Mouse (Mus musculus) lung, postnatal 0 days (tissue): ENCODE data around the gene S1pr4. TPM values are rescaled to one million over a fixed set of nuclear protein-coding genes. Genes with fewer than 3 reads are reported as not detected.
A peak's percentile ranks its signal among the peaks of the same experiment; 100 is the strongest.

Experiments used
- ATAC-seq: fragments of 200-750 bp; cut with Nextera tagmentation; 2 replicates; pipeline ENCODE4 v1.8.0; 2017; ENCODE audit warnings: moderate library complexity
- DNase-seq: peaks from one replicate; pipeline ENCODE4 v3.0.0-alpha.2; 2016; ENCODE audit warnings: low spot score
- H3K27ac ChIP-seq: fragments of 300-500 bp; sonication (generic); 2 replicates; pipeline ENCODE4 v1.5.1; 2014; ENCODE audit warnings: antibody characterized with exemption, mild to moderate bottlenecking, low read length, mixed read lengths
- H3K27me3 ChIP-seq: fragments of 300-500 bp; sonication (generic); replicated peaks from 2 replicates; pipeline ENCODE4 v1.6.1; 2014; ENCODE audit warnings: low read length, mixed read lengths; ENCODE audit not compliant: insufficient read depth
- H3K36me3 ChIP-seq: fragments of 300-500 bp; sonication (generic); 2 replicates; pipeline ENCODE4 v1.6.1; 2014; ENCODE audit warnings: low read length, mixed read lengths; ENCODE audit not compliant: insufficient read depth
- H3K4me1 ChIP-seq: fragments of 300-500 bp; sonication (generic); 2 replicates; pipeline ENCODE4 v1.6.1; 2014; ENCODE audit warnings: antibody characterized with exemption, low read depth, low read length, mixed read lengths; ENCODE audit not compliant: insufficient read depth
- H3K4me2 ChIP-seq: fragments of 300-500 bp; sonication (generic); replicated peaks from 2 replicates; pipeline ENCODE4 v1.6.1; 2014; ENCODE audit warnings: low read depth, mild to moderate bottlenecking, low read length, moderate library complexity, mixed read lengths
- H3K4me3 ChIP-seq: fragments of 300-500 bp; sonication (generic); 2 replicates; pipeline ENCODE4 v1.5.1; 2014; ENCODE audit warnings: low read depth, low read length
- H3K9ac ChIP-seq: fragments of 300-500 bp; sonication (generic); replicated peaks from 2 replicates; pipeline ENCODE4 v1.6.1; 2014; ENCODE audit warnings: low read depth, mild to moderate bottlenecking
- H3K9me3 ChIP-seq: fragments of 300-500 bp; sonication (generic); 2 replicates; pipeline ENCODE4 v1.6.1; 2016; ENCODE audit warnings: low read length, mixed read lengths
- CTCF ChIP-seq: IDR thresholded peaks from 2 replicates; pipeline ENCODE4 v1.5.1; 2016; ENCODE audit warnings: antibody characterized with exemption, mild to moderate bottlenecking
- EP300 ChIP-seq: IDR thresholded peaks from 2 replicates; pipeline ENCODE4 v1.6.1; 2016; ENCODE audit warnings: antibody characterized with exemption, mild to moderate bottlenecking, control low read depth
- WGBS: fragments of 180-500 bp; shearing (Covaris S2); extraction: QIAGEN DNeasy Blood & Tissue Kit; methylation state at CpG from one replicate; pipeline ENCODE4 v1.1.7; 2014; 5-methylcytosine and 5-hydroxymethylcytosine counted together
- microRNA-seq: library from miRNA; unstranded; fragments of <30 nt; microRNA quantifications from one replicate; pipeline ENCODE4, GENCODE M21; 2016
- polyA plus RNA-seq: library from polyadenylated mRNA; unstranded; fragments of >200 nt; fragmentation: Nextera tagmentation; extraction: Ambion mirVana; gene quantifications from 2 replicates; pipeline ENCODE4 v1.2.1, GENCODE M21; 2015

S1pr4 gene
- polyA plus RNA-seq, 1 experiment from 2014 or later = 19.3 TPM

DNA sequence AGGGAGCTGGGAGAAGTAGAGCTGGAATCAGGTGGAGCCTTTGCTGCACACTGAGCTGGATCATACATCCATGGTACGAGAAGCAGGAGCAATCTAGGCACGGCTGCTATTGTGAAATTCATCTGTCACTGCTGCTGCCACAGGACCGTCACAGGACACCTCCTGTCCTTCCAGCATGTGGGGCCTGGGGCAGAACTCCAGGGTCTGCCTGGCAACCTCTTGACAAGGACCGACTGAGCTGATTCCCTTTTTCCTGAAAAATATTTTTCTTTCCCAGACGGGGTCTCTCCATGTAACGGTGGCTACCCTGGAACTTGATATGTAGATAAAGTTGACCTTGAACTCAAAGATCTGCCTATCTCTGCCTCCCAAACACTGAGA is 48.6 kb downstream of the S1pr4 start:
- H3K27ac ChIP-seq = no peak overlapping the region
- TF ChIP-seq CTCF = no peak
- no peak for TF ChIP-seq EP300
- H3K4me3 ChIP-seq = no peak overlapping the region
- 40% methylated on average over 6 of the region's 6 CpGs for WGBS
- no peak for DNase-seq
- H3K9ac ChIP-seq = no peak overlapping the region
- peaks cover 35% of the 10 kb centered on the region for H3K27me3 ChIP-seq
- H3K36me3 ChIP-seq = no peaks in the 10 kb centered on the region
- ATAC-seq = no peak
- peaks cover 3% of the 10 kb centered on the region; the same call in 1 of the 2 replicates for H3K4me1 ChIP-seq
- no peak overlapping the region for H3K4me2 ChIP-seq
- H3K9me3 ChIP-seq = no peaks in the 10 kb centered on the region

DNA sequence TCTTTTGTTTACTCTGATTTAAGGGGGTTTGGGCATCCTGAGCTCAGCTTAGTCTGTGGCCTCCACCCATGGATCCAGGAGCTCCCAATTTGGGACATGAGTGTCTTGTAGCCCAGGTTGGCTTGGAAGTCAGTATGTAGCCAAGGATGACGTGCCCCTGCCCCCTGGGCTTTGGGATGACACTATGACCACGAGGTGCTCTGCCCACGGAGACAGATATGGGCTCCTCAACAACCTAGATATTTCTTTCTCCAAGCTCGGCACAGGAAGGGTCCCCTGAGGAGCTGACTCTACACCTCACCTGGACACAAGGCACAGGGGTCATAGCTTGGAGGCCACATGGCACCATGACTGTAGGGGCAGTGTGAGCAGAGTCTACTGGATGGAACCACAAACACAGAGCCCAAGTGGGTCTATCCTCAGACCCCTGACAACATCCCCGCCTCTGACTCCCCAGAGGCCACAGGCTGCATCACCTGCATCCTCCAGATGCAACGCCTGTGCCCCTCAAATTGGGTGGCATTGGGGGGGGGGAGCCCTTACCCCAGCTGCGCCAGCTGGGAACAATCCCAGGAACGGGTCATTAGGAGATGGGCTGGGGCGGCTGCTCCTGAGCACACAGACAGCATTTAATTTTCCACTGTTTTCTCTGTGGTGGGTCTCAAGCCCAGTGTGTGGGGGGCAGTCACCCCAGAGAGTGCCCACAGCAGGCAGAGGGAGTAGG is 49.1 kb downstream of the S1pr4 start:
- Histone ChIP-seq H3K27me3 (peaks cover 35% of the 10 kb centered on the region), H3K4me1 (peaks cover 3% of the 10 kb centered on the region; the same call in 1 of the 2 replicates), H3K36me3 (no peaks in the 10 kb centered on the region), H3K9me3 (no peaks in the 10 kb centered on the region), H3K4me3 (no peak overlapping the region), H3K4me2 (no peak overlapping the region), H3K27ac (no peak overlapping the region), H3K9ac (no peak overlapping the region)
- ATAC-seq (no peak), DNase-seq (no peak)
- TF ChIP-seq EP300 (no peak), CTCF (no peak)
- WGBS = 51% methylated on average over 9 of the region's 9 CpGs

DNA sequence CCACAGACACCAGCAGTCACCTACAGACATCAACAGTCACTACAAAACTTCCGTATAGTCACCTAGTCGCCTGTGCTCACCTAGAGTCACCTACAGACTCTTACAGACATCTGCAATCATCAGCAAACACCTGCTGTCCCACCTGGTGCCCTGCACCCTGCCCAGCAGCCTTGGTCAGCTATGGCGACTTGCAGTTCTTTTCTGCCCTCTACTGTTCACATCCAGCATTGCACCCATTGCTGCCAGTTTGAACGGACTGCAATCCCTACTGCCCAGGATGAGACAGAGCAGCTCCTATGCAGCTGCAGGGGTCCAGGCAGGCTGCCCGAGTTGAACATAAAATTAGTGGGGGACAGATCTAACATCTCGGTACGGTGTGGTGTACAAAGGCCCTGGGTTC is 49.8 kb downstream of the S1pr4 start:
- Histone ChIP-seq H3K4me2 (no peak overlapping the region), H3K9me3 (no peaks in the 10 kb centered on the region), H3K36me3 (no peaks in the 10 kb centered on the region), H3K27ac (no peak overlapping the region), H3K27me3 (peaks cover 28% of the 10 kb centered on the region), H3K4me1 (peaks cover 3% of the 10 kb centered on the region; the same call in 1 of the 2 replicates), H3K4me3 (no peak overlapping the region), H3K9ac (no peak overlapping the region)
- DNase-seq (peak; percentile 82), ATAC-seq (peak; percentile 73)
- WGBS = 3% methylated on average over 7 of the region's 7 CpGs
- no peak for TF ChIP-seq EP300
- peak; percentile 100 for TF ChIP-seq CTCF

Small RNA genes within 50 kb of the gene (microRNA-seq; reads per million reads assigned to microRNA genes)
- gene Gm25595 = not detected

Other genes with a start within 250 kb of the S1pr4 start
- gene Matk, start 247.2 kb downstream of the S1pr4 start, polyA plus RNA-seq = 1.5 and 1.6 TPM in 2 replicates
- 132 and 162 TPM in 2 replicates for gene Mrpl54, start 233.2 kb downstream of the S1pr4 start, polyA plus RNA-seq
- 47.9 and 49.4 TPM in 2 replicates for gene Apba3, start 233.2 kb downstream of the S1pr4 start, polyA plus RNA-seq
- 24.1 and 30.8 TPM in 2 replicates for gene Tjp3, start 208.6 kb downstream of the S1pr4 start, polyA plus RNA-seq
- 31.2 and 32.4 TPM in 2 replicates for gene Pip5k1c, start 207.2 kb downstream of the S1pr4 start, polyA plus RNA-seq
- 20.3 and 23.0 TPM in 2 replicates for gene Cactin, start 179.0 kb downstream of the S1pr4 start, polyA plus RNA-seq
- gene Tbxa2r, start 171.4 kb downstream of the S1pr4 start, polyA plus RNA-seq = 19.6 and 28.4 TPM in 2 replicates
- 0.33 and 0.55 TPM in 2 replicates for gene Gipc3, start 156.9 kb downstream of the S1pr4 start, polyA plus RNA-seq
- gene Hmg20b, start 149.7 kb downstream of the S1pr4 start, polyA plus RNA-seq = 94.3 and 101 TPM in 2 replicates
- gene Mfsd12, start 142.6 kb downstream of the S1pr4 start, polyA plus RNA-seq = 14.0 and 16.9 TPM in 2 replicates
- gene 4930404N11Rik, start 134.3 kb downstream of the S1pr4 start, polyA plus RNA-seq = 5.4 and 6.6 TPM in 2 replicates
- gene Fzr1, start 121.6 kb downstream of the S1pr4 start, polyA plus RNA-seq = 39.5 and 39.7 TPM in 2 replicates
- gene Dohh, start 115.7 kb downstream of the S1pr4 start, polyA plus RNA-seq = 49.4 and 55.2 TPM in 2 replicates
- gene Gm48551, start 115.7 kb downstream of the S1pr4 start, polyA plus RNA-seq = 2.4 and 3.0 TPM in 2 replicates
- 0.20 and 0.63 TPM in 2 replicates for gene Gm48552, start 111.1 kb downstream of the S1pr4 start, polyA plus RNA-seq
- gene Smim24, start 107.1 kb downstream of the S1pr4 start, polyA plus RNA-seq = 3.1 and 3.6 TPM in 2 replicates
- gene Nfic, start 44.5 kb downstream of the S1pr4 start, polyA plus RNA-seq = 73.6 and 83.9 TPM in 2 replicates
- 0.08 and 0.11 TPM in 2 replicates for gene Celf5, start 17.4 kb downstream of the S1pr4 start, polyA plus RNA-seq
- gene Ncln, start 3.7 kb downstream of the S1pr4 start, polyA plus RNA-seq = 40.7 and 46.7 TPM in 2 replicates
- gene Gna15, start 24.1 kb upstream of the S1pr4 start, polyA plus RNA-seq = 4.2 and 4.6 TPM in 2 replicates
- 62.5 and 63.2 TPM in 2 replicates for gene Gna11, start 45.1 kb upstream of the S1pr4 start, polyA plus RNA-seq
- gene Aes, start 59.4 kb upstream of the S1pr4 start, polyA plus RNA-seq = 467 and 473 TPM in 2 replicates
- gene Tle2, start 74.4 kb upstream of the S1pr4 start, polyA plus RNA-seq = 29.9 and 37.0 TPM in 2 replicates
- gene Tle6, start 100.9 kb upstream of the S1pr4 start, polyA plus RNA-seq = 12.8 and 18.5 TPM in 2 replicates
- 0.07 and 0.29 TPM in 2 replicates for gene BC025920, start 106.1 kb upstream of the S1pr4 start, polyA plus RNA-seq
- gene Sirt6, start 127.7 kb upstream of the S1pr4 start, polyA plus RNA-seq = 24.1 and 24.2 TPM in 2 replicates
- gene Ankrd24, start 128.4 kb upstream of the S1pr4 start, polyA plus RNA-seq = 4.4 and 5.3 TPM in 2 replicates
- gene Gm10778, start 148.9 kb upstream of the S1pr4 start, polyA plus RNA-seq = 2.6 and 2.9 TPM in 2 replicates
- 10.1 and 12.5 TPM in 2 replicates for gene Zfp433, start 204.7 kb upstream of the S1pr4 start, polyA plus RNA-seq